Mouse (Mus musculus) heart, adult 11 months (tissue): Measurements from ENCODE around the gene Cyth2.

Experiments used
- DNase-seq: peaks from one replicate; pipeline ENCODE4 v3.0.0; 2022

Gene Cyth2

GRCm38 (mm10) chr7:45813787-45814779 lies at the start of gene Cyth2:
Gene Cyth2, minus strand, starts transcription at chr7:45814581.
- peak; percentile 100 for DNase-seq

DNA sequence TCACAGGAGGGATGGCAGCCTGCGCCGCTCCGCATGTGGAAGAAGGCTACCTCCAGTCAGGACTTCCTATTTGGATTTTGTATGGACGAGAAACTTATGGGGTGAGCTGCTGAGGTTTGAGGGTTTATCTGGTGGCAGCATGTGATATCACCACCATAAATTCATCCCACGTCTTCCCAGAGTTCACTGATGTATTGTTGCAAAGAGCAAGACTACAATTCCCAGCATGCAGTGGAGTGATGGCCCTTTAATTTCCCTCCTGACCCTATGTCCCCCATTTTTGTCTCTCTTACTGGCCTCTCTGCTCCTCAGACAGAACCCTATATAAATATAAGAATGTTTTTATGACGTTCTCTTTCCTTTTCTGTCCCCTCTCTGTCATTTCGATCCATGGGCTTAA lies 48.4 kb upstream of the Cyth2 start:
- no peak for DNase-seq

- no peak for DNase-seq
These were observed 44.6 kb upstream of the Cyth2 start for GRCm38 (mm10) chr7:45859008-45859407.

- peak; percentile 93 for DNase-seq
These were observed 42.8 kb upstream of the Cyth2 start for GRCm38 (mm10) chr7:45856950-45857901.

DNA sequence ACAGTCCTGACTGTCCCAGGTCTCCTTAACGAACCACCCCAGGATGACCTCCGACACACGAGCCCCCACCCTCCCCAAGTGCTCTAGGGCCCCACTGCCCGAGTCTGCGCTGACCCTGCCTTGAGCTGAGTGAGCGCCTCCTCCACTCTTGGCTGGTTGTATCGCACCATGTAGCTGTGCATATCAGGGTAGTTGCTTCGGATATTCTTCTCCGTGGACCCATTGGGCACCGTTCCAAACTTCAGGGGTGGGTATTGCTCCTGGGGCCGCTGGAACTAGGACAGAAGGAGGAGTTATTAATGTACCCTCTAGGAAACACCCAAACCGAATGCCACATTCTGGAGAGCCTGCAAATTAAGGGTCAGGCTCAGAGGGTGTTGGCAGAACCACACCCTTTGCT lies 38.7 kb upstream of the Cyth2 start:
- peak; percentile 81 for DNase-seq

- peak; percentile 82 for DNase-seq
These were observed 36.3 kb upstream of the Cyth2 start for GRCm38 (mm10) chr7:45850661-45851060.

DNA sequence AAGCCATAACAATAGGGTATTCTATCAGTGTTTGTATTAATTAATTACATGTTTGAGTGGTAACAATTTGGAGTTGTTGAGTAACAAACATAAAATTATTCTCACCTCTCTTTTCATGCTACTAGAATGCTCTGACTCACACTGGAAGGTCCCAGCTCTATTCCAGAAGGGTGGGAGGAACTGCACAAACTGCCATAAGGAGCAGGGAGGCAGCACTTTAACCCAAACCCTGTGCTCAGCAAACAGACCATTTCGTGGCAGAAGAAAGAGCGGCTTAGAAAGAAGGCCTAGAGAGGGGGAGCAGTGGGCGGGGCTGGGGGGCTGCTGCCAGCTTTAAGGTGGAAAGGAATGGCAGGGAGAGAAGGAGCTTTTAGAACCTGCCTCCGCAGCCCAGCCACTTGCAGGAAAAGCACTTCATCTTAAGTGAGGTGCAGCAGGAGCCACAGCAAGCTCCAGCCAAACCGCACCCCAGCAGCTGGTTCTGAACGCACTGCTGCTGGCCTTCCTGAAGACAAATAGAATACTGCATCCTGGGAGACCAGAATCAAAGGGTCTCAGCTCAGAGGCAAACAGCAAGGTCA lies 34.2 kb upstream of the Cyth2 start:
- no peak for DNase-seq

GRCm38 (mm10) chr7:45842950-45843744 lies 28.8 kb upstream of the Cyth2 start:
- DNase-seq: peak; percentile 66

DNA sequence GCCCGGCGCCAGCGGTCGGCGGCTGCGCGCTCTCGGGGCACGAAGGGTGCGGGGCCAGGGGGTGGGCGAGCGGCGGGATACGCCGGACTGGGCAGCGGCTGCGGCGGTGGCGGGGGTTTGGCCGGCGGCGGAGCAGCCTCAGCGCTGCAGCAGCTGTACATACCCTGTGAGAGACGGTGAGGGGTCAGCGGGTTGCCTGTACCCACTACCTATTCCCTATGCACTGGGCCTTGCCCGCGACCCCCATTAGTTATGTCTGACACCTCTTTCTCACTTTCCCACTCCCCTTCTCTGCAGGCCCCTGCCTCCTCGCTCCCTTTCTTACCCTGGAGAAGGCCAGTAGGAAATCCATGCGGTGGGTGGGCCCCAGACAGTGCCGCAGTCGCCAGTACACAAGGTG lies 19.5 kb upstream of the Cyth2 start:
- peak; percentile 89 for DNase-seq

DNA sequence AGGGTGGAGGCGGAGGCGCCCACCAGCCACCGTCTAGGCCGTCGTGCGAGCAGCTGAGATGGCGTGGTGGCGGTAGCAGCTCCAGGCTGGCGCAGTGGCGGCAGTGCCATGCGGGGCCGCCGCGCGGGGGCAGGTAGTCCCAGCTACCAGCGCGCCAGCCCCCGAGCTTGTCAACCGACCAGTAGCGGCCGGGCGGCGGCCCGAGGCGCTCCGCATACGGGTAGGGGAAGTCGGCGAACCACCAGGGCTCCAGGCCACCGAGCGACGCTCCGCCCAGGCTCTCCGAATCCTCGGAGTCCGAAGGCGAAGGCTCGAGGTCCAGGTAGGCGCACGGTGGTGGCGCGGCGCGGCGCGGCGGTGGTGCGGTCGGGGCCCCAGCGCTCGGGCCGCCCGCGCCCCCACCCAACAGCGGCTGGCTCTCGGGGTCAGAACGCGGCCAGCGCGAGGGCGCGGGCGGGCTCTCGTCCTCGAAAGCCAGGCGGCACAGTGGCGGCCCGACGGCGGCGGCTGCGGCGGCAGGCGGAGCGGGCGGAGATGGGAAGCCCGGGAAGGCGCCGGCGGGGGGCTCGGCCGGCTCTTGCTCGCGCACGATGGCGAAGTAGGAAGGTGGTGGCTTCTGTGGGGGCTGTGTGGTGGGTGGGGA lies 18.9 kb upstream of the Cyth2 start:
- no peak for DNase-seq

GRCm38 (mm10) chr7:45832428-45832827 lies 18.0 kb upstream of the Cyth2 start:
- peak; percentile 89 for DNase-seq

GRCm38 (mm10) chr7:45831128-45831525 lies 16.7 kb upstream of the Cyth2 start:
- no peak for DNase-seq

DNA sequence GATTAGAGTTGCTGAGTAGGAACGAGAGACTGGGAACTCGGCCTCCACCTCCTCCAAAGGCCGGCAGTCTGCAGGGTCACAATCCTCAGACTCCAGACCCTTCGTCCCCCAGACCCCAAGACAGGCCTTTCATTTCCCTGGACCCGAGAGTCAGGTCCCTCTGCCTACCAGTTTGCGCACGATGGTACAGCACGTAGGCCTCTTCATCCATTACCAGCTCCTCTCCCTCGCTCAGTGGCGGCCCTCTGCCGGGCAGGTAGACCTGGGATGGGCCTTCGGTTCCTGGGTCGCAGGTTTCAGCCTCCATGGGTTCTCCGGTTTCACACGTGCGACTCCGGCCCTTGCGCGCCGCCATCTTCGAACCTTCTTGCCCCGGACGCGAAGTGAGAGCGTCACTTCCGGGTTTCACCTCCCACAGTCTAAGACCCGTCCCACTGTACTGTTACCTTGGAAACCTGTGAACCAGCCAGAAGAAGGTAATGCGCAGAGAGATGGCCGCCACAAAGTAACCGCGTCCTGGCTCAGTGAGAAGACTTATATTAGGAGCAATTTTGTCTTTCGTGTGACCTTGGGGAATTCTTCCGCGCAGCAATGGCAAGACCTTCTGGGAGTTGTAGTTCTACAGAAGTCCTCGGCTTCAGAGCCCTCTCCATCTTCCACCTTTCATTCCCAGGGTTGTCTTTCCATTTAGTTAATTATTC lies 16.2 kb upstream of the Cyth2 start, which contains the start of gene Grwd1:
TSS of gene Grwd1 (minus strand) at position 518 of the 701 bp plus-strand sequence.
- peak; percentile 99 for DNase-seq

DNA sequence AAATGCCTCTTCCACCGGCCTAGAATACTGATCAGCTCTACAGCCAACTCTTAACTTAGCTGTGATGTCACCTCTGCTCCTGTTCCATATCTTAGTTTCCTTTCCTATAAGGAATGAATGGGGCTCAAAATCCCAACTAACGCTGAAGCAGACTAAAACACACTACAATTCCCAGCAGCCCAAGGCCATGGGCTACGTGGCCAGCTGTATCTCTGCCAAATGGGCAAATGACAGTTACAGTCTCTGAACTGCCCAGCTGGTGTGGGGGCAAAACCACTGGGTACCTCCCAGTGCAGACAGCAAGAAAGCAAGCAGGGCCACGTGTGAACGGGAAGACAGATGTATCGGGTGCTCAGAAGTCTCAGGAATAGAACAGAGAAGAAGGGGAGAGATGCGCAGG lies 12.2 kb upstream of the Cyth2 start:
- DNase-seq: no peak

DNA sequence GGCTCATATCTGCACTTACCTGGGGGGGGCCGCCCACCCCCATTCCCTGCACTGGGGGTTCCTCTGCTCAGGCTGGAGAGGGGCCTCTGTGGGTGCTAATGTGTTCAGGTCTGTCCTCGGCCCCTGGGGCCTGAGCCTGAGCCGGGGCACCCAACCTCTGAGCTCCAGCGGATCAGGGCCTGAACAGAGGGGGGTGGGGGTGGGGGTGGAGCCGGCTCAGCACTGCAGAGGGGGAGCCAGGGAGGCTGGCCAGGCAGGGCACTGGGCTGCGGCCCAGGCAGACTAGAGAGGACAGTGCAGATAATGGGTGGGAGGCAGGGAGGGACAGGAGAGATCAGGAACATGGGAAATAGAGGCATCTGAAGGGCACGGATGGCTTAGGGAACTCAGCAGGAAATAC lies 10.2 kb upstream of the Cyth2 start, which contains the start of gene Kcnj14:
TSS of gene Kcnj14 (minus strand) at position 185 of the 400 bp plus-strand sequence.
- peak; percentile 91 for DNase-seq

GRCm38 (mm10) chr7:45820913-45821312 lies 6.5 kb upstream of the Cyth2 start:
- DNase-seq: no peak

- peak; percentile 83 for DNase-seq
These were observed 5.5 kb upstream of the Cyth2 start for GRCm38 (mm10) chr7:45819843-45820242.

GRCm38 (mm10) chr7:45815984-45816351 lies 1.6 kb upstream of the Cyth2 start:
- DNase-seq: peak; percentile 84

GRCm38 (mm10) chr7:45815323-45815983 lies 1.1 kb upstream of the Cyth2 start:
- DNase-seq: peak; percentile 92

DNA sequence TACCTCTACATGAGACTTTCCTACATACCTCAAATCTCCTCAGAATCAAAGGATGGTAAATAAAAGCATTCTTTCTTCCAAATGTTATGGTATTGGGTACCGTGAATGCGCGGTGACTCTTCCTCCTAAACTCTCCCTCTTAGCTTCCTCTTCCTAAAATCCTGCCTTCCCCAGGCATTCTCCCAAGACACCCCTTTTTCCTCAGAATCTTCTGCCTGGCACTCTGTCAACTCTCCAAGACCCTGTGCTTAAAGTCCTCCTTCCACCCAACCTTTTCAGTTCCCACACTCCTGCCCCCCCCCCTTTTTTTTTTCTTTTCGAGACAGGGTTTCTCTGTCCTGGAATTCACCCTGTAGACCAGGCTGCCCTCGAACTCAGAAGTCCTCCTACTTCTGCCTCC lies 460 bp upstream of the Cyth2 start:
- DNase-seq: no peak
